Mouse (Mus musculus) cerebellum, adult 2 months (tissue): Measurements from ENCODE around the gene Gng3.

Source experiments
- CTCF ChIP-seq: fragments of 200-500 bp; IDR thresholded peaks from 2 replicates; pipeline ENCODE4 v1.5.1; 2011; ENCODE audit warnings: low read depth, mild to moderate bottlenecking, control low read depth, low read length, moderate library complexity, borderline replicate concordance; ENCODE audit not compliant: insufficient read depth
- POLR2A ChIP-seq: fragments of 200-500 bp; IDR thresholded peaks from 2 replicates; pipeline ENCODE4 v1.6.1; 2011; ENCODE audit warnings: low read length, control low read depth, borderline replicate concordance; ENCODE audit not compliant: insufficient read depth

DNA sequence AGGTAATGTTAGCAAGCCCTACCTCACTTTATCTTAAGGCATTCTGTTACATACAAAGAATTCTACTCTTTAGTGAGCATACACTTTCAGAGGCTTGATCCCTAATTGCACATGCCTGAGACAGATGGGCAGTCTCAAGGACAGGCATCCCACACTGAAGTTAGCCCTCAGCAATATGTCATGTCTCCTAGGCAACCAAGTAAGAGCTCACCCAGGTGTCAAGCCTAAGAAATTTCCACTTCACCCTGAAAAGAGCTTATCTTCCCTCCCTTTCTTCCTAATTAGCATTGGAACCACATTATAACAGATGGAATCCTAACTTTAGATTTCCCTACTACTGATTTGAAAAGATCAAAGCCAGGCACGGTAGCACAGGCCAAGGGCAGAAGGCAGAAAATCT, 49.8 kb downstream of the Gng3 start:
- TF ChIP-seq CTCF (no peak), POLR2A (no peak)
